22 mouse cellular contexts compared by ENCODE assay signal in genomic region chr8:9095980-9096379, GRCm38 (mm10).
DNase-seq lines count a peak whose midpoint lies in the region; ATAC-seq and TF ChIP-seq lines count a peak whose summit lies in the region.
"Had no signal": no experiment of that assay in that cellular context is flagged by ENCODE, and none has a peak within 500 bp of the region (broad histone marks: within the 10 kb centered on the region; RNA-seq: fewer than 3 reads in every experiment).

No protein-coding gene starts in this region.

- peak overlapping the region; percentile 23; the same call in 1 of the 2 replicates for H3K27ac ChIP-seq in kidney, adult 2 months (ENCODE audit: insufficient read depth, low read depth, low read length)
- H3K27ac ChIP-seq: embryonic facial prominence, embryonic 10.5 days; hindbrain, embryonic 13.5 days; intestine, embryonic 15.5 days; layer of hippocampus, adult 2 months; limb, embryonic 10.5 days; lung, embryonic 15.5 days; stomach, embryonic 15.5 days had no signal

- no peak for ATAC-seq in frontal cortex, adult (ENCODE audit: low TSS enrichment)
- no peak for ATAC-seq in inflammation-experienced regulatory T-cells, adult 6 months
- ATAC-seq: intestine, embryonic 15.5 days; Patski had no signal

- H3K27me3 ChIP-seq in kidney, adult 2 months (replicated peaks; ENCODE audit: control insufficient read depth, insufficient read depth, low read length) = no peaks in the 10 kb centered on the region
- H3K27me3 ChIP-seq: hindbrain, embryonic 13.5 days; intestine, embryonic 15.5 days; lung, embryonic 15.5 days; Patski; stomach, embryonic 15.5 days had no signal

- no peak overlapping the region for H3K4me3 ChIP-seq in kidney, adult 2 months (ENCODE audit: insufficient read depth, low read depth, low read length)
- H3K4me3 ChIP-seq: embryonic facial prominence, embryonic 10.5 days; hindbrain, embryonic 13.5 days; intestine, embryonic 15.5 days; layer of hippocampus, adult 2 months; limb, embryonic 10.5 days; lung, embryonic 15.5 days; stomach, embryonic 15.5 days had no signal

- no peak for TF ChIP-seq POLR2A in kidney, adult 2 months (IDR thresholded peaks at IDR 0.05; ENCODE audit: low read depth, low read length)

- no peaks in the 10 kb centered on the region for H3K36me3 ChIP-seq in kidney, adult 2 months (ENCODE audit: control insufficient read depth, insufficient read depth, low read length)
- H3K36me3 ChIP-seq: embryonic facial prominence, embryonic 10.5 days; hindbrain, embryonic 13.5 days; intestine, embryonic 15.5 days; limb, embryonic 10.5 days; lung, embryonic 15.5 days; stomach, embryonic 15.5 days had no signal

- WGBS in kidney, adult 2 months = 41% methylated on average over 5 of the region's 5 CpGs

- DNase-seq in adrenal gland, adult (ENCODE audit: inconsistent age in 2 of 2, low spot score in 1 of 2) = peak; percentile 13 to 59
- DNase-seq in adrenal gland, postnatal 10 days = no peak
- DNase-seq in kidney, adult 2 months = peak; percentile 81
- no peak for DNase-seq in kidney, postnatal 10 days
- peak; percentile 41 for DNase-seq in kidney, postnatal 14 days
- peak; percentile 47 for DNase-seq in lung, postnatal 25 days (ENCODE audit: low spot score)
- DNase-seq: cerebellum, adult 2 months; cerebellum, postnatal 36 days; gastrocnemius, postnatal 10 days; heart, postnatal 14 days; right cerebral cortex, postnatal 25 days; thymus, adult 18-20 months had no signal

- peaks cover 4% of the 10 kb centered on the region; the same call in 1 of the 2 replicates for H3K4me1 ChIP-seq in kidney, adult 2 months (ENCODE audit: control insufficient read depth, insufficient read depth, low read length)
- H3K4me1 ChIP-seq: hindbrain, embryonic 13.5 days; limb, embryonic 10.5 days; stomach, embryonic 15.5 days had no signal

- no peak for TF ChIP-seq CTCF in kidney, adult 2 months (conservative IDR thresholded peaks at IDR 0.05; ENCODE audit: insufficient read depth, insufficient read length, low read depth, low read length)

Comparison
In these comparisons a context has a peak if more than half of its experiments do, and no peak if none do; other contexts are left out.
1. DNase-seq: peak in adrenal gland, adult (2 of 2), kidney, adult 2 months (single experiment), kidney, postnatal 14 days (single experiment) and lung, postnatal 25 days (single experiment); none in adrenal gland, postnatal 10 days (single experiment) and kidney, postnatal 10 days (single experiment).